Mouse (Mus musculus) neural tube, embryonic 10.5 days (tissue): ENCODE results near the gene Lamb2.

Experiments used
- DNase-seq: peaks from one replicate; pipeline ENCODE4 v3.0.0-alpha.2; 2017; ENCODE audit warnings: low spot score; ENCODE audit errors: extremely low spot score

Gene Lamb2

GRCm38 (mm10) chr9:108491286-108491580 is 11.7 kb downstream of the Lamb2 start:
- DNase-seq, result no peak

GRCm38 (mm10) chr9:108492043-108492750 is 12.7 kb downstream of the Lamb2 start:
- no peak for DNase-seq

GRCm38 (mm10) chr9:108493246-108493645 is 13.7 kb downstream of the Lamb2 start:
- DNase-seq, result no peak

- no peak for DNase-seq
These were observed 14.8 kb downstream of the Lamb2 start for GRCm38 (mm10) chr9:108494146-108494825.

GRCm38 (mm10) chr9:108494905-108495304 is 15.4 kb downstream of the Lamb2 start:
- no peak for DNase-seq

- no peak for DNase-seq
These were observed 19.7 kb downstream of the Lamb2 start for GRCm38 (mm10) chr9:108499231-108499630.

- no peak for DNase-seq
These were observed 20.4 kb downstream of the Lamb2 start for GRCm38 (mm10) chr9:108499943-108500342.

GRCm38 (mm10) chr9:108506901-108507300 is 27.4 kb downstream of the Lamb2 start:
- no peak for DNase-seq

- peak; percentile 93 for DNase-seq
These were observed 28.3 kb downstream of the Lamb2 start, which contains the start of gene Qars for GRCm38 (mm10) chr9:108507619-108508434. Gene Qars, plus strand, starts transcription at chr9:108507706.

- DNase-seq, result no peak
These were observed 29.2 kb downstream of the Lamb2 start for GRCm38 (mm10) chr9:108508776-108509175.

- DNase-seq, result peak; percentile 94
These were observed 37.1 kb downstream of the Lamb2 start, which contains the start of gene Qrich1 for GRCm38 (mm10) chr9:108516380-108517251. Gene Qrich1, plus strand, starts transcription at chr9:108516806.

GRCm38 (mm10) chr9:108517253-108517930 is 37.9 kb downstream of the Lamb2 start:
- DNase-seq, result peak; percentile 87

GRCm38 (mm10) chr9:108517931-108518332 is 38.4 kb downstream of the Lamb2 start:
- no peak for DNase-seq

- DNase-seq, result no peak
These were observed 42.1 kb downstream of the Lamb2 start for GRCm38 (mm10) chr9:108521604-108522003.

GRCm38 (mm10) chr9:108523341-108523740 is 43.8 kb downstream of the Lamb2 start:
- no peak for DNase-seq

GRCm38 (mm10) chr9:108525400-108525799 is 45.9 kb downstream of the Lamb2 start:
- no peak for DNase-seq

- no peak for DNase-seq
These were observed 51.4 kb downstream of the Lamb2 start for GRCm38 (mm10) chr9:108530954-108531353.

- DNase-seq, result no peak
These were observed 52.0 kb downstream of the Lamb2 start for GRCm38 (mm10) chr9:108531496-108531895.
